Comparison of ENCODE assay signal across 8 mouse cellular contexts in genomic region chr4:133910236-133911211, GRCm38 (mm10). TPM values are rescaled to one million over a fixed set of nuclear protein-coding genes. Genes with fewer than 3 reads are reported as not detected.
DNase-seq lines count a peak whose midpoint lies in the region; ATAC-seq and TF ChIP-seq lines count a peak whose summit lies in the region.

No protein-coding gene starts in this region.

- H3K4me1 ChIP-seq in forebrain, embryonic 16.5 days (replicated peaks; ENCODE audit: control insufficient read depth, insufficient read depth, low read length), result peaks cover 8% of the 10 kb centered on the region
- H3K4me1 ChIP-seq in lung, embryonic 14.5 days (ENCODE audit: insufficient read depth), result 0 out of 2 replicates have a peak, but pooled peaks cover 3% of the 10 kb centered on the region
- H3K4me1 ChIP-seq in olfactory bulb, adult 2 months (ENCODE audit: control insufficient read depth, insufficient read depth, low read length), result peaks cover 10% of the 10 kb centered on the region
- H3K4me1 ChIP-seq in thymus, adult 2 months (replicated peaks; ENCODE audit: control insufficient read depth, insufficient read depth, low read length), result peaks cover 23% of the 10 kb centered on the region

- DNase-seq in ES-CJ7 (ENCODE audit: low read depth, low spot score), result peak; percentile 93
- DNase-seq in cerebellum, adult 18-20 months, result peak; percentile 96 to 98
- peak; percentile 95 to 96 for DNase-seq in heart, postnatal 36 days
- DNase-seq in layer of hippocampus, adult 2 months (ENCODE audit: low spot score in 2 of 2), result peak; percentile 91 to 93
- DNase-seq in lung, embryonic 14.5 days, result peak; percentile 98
- peak; percentile 92 for DNase-seq in thymus, adult 2 months

- peak; percentile 97 for TF ChIP-seq POLR2A in olfactory bulb, adult 2 months (IDR thresholded peaks at IDR 0.05; ENCODE audit: insufficient read depth, low read depth, low read length)
- peak; percentile 54; the same call in 1 of the 2 replicates for TF ChIP-seq POLR2A in thymus, adult 2 months (IDR thresholded peaks at IDR 0.05; ENCODE audit: control insufficient read depth, extremely low read depth, insufficient read depth, low read length, poor library complexity)

- TF ChIP-seq CTCF in layer of hippocampus, adult 2 months (conservative IDR thresholded peaks at IDR 0.05), result peak; percentile 99
- peak; percentile 98 for TF ChIP-seq CTCF in lung, embryonic 14.5 days (IDR thresholded peaks at IDR 0.05; ENCODE audit: low read depth)
- TF ChIP-seq CTCF in olfactory bulb, adult 2 months (IDR thresholded peaks at IDR 0.05; ENCODE audit: insufficient read depth, low read depth, low read length), result peak; percentile 95
- TF ChIP-seq CTCF in thymus, adult 2 months (IDR thresholded peaks at IDR 0.05; ENCODE audit: borderline replicate concordance, control insufficient read depth, extremely low read depth, insufficient read depth, low read length, poor library complexity), result peak; percentile 91; the same call in 1 of the 2 replicates

- H3K4me2 ChIP-seq in forebrain, embryonic 16.5 days (ENCODE audit: low read length), result peak overlapping the region; percentile 82
- H3K4me2 ChIP-seq in lung, embryonic 14.5 days, result peak overlapping the region; percentile 64

- no peaks in the 10 kb centered on the region for H3K27me3 ChIP-seq in forebrain, embryonic 16.5 days (replicated peaks; ENCODE audit: control insufficient read depth, insufficient read depth, low read length)
- no peaks in the 10 kb centered on the region for H3K27me3 ChIP-seq in lung, embryonic 14.5 days (ENCODE audit: insufficient read depth, low read length)
- no peaks in the 10 kb centered on the region for H3K27me3 ChIP-seq in thymus, adult 2 months (ENCODE audit: control insufficient read depth, insufficient read depth, low read length)

- H3K9ac ChIP-seq in forebrain, embryonic 16.5 days (replicated peaks; ENCODE audit: low read depth, low read length), result peak overlapping the region; percentile 74
- peak overlapping the region; percentile 47 for H3K9ac ChIP-seq in lung, embryonic 14.5 days

- H3K4me3 ChIP-seq in forebrain, embryonic 16.5 days (replicated peaks; ENCODE audit: low read length), result peak overlapping the region; percentile 74
- peak overlapping the region; percentile 78 for H3K4me3 ChIP-seq in layer of hippocampus, adult 2 months
- peak overlapping the region; percentile 52 for H3K4me3 ChIP-seq in lung, embryonic 14.5 days (ENCODE audit: low read depth, low read length)
- peak overlapping the region; percentile 84 for H3K4me3 ChIP-seq in olfactory bulb, adult 2 months (ENCODE audit: insufficient read depth, low read depth, low read length)
- H3K4me3 ChIP-seq in thymus, adult 2 months (ENCODE audit: control insufficient read depth, insufficient read depth, low read length), result peak overlapping the region; percentile 54

- H3K36me3 ChIP-seq in forebrain, embryonic 16.5 days (ENCODE audit: control insufficient read depth, insufficient read depth), result no peaks in the 10 kb centered on the region
- H3K36me3 ChIP-seq in lung, embryonic 14.5 days (ENCODE audit: insufficient read depth), result no peaks in the 10 kb centered on the region
- no peaks in the 10 kb centered on the region for H3K36me3 ChIP-seq in thymus, adult 2 months (ENCODE audit: control insufficient read depth, insufficient read depth, low read length)

- H3K27ac ChIP-seq in forebrain, embryonic 16.5 days (ENCODE audit: low read length), result peak overlapping the region; percentile 92
- peak overlapping the region; percentile 92 for H3K27ac ChIP-seq in layer of hippocampus, adult 2 months
- H3K27ac ChIP-seq in lung, embryonic 14.5 days (ENCODE audit: low read depth), result peak overlapping the region; percentile 96
- peak overlapping the region; percentile 98 for H3K27ac ChIP-seq in olfactory bulb, adult 2 months (ENCODE audit: insufficient read depth, low read depth, low read length)
- peak overlapping the region; percentile 9; the same call in 1 of the 2 replicates for H3K27ac ChIP-seq in thymus, adult 2 months (ENCODE audit: control insufficient read depth, insufficient read depth, low read length)

- H3K9me3 ChIP-seq in forebrain, embryonic 16.5 days (ENCODE audit: control insufficient read depth, low read length), result no peaks in the 10 kb centered on the region
- H3K9me3 ChIP-seq in lung, embryonic 14.5 days (ENCODE audit: low read depth, low read length), result no peaks in the 10 kb centered on the region

- peak; percentile 95 for ATAC-seq in forebrain, embryonic 16.5 days
- ATAC-seq in lung, embryonic 14.5 days (ENCODE audit: insufficient read depth), result peak; percentile 98

- under 1% methylated on average over 57 of the region's 57 CpGs for WGBS in forebrain, embryonic 16.5 days
- WGBS in lung, embryonic 14.5 days, result under 1% methylated on average over 57 of the region's 57 CpGs
- under 1% methylated on average over 57 of the region's 57 CpGs for WGBS in olfactory bulb, adult 2 months
- 2% methylated on average over 57 of the region's 57 CpGs for WGBS in thymus, adult 2 months

- intact Hi-C loops in heart, postnatal 36 days (cut with DNase I), result no loop called here

RNA-seq across cellular contexts. Expression of gene Rps6ka1, which starts 22.9 kb away (rescaled TPM):
- 17.6 and 19.2 TPM in 2 replicates for polyA plus RNA-seq in forebrain, embryonic 16.5 days (2015; fragmentation: Nextera tagmentation; extraction: Ambion mirVana)
- 1 to 10 TPM; 5.1 to 6.4 TPM for total RNA-seq in heart, postnatal 36 days (2021)
- 10 to 100 TPM in 1 of 2 experiments, 1 to 10 TPM in 1; 8.6 to 11.9 TPM for total RNA-seq in layer of hippocampus, adult 2 months (2021)
- 46.2 and 49.5 TPM in 2 replicates for polyA plus RNA-seq in lung, embryonic 14.5 days (2014; fragmentation: Nextera tagmentation; extraction: Ambion mirVana)
- not detected in 2 replicates for polyA plus RNA-seq in olfactory bulb, adult 2 months (2012; ENCODE audit: insufficient read depth, insufficient read length, low replicate concordance, missing spikeins)
- 79.3 and 84.0 TPM in 2 replicates for polyA plus RNA-seq in thymus, adult 2 months (2012; rRNA removed)

RNA-seq across cellular contexts. Expression of gene Hmgn2, which starts 57.9 kb away (rescaled TPM):
- polyA plus RNA-seq in forebrain, embryonic 16.5 days (2015; fragmentation: Nextera tagmentation; extraction: Ambion mirVana), result 1,750 and 1,938 TPM in 2 replicates
- 100 to 1,000 TPM; 106 to 128 TPM for total RNA-seq in heart, postnatal 36 days (2021)
- 100 to 1,000 TPM; 123 to 125 TPM for total RNA-seq in layer of hippocampus, adult 2 months (2021)
- polyA plus RNA-seq in lung, embryonic 14.5 days (2014; fragmentation: Nextera tagmentation; extraction: Ambion mirVana), result 3,363 and 3,461 TPM in 2 replicates
- polyA plus RNA-seq in olfactory bulb, adult 2 months (2012; ENCODE audit: insufficient read depth, insufficient read length, low replicate concordance, missing spikeins), result 327 TPM in 1 of 2 replicates, not detected in the other
- 96.2 and 110 TPM in 2 replicates for polyA plus RNA-seq in thymus, adult 2 months (2012; rRNA removed)

Comparison
In these comparisons a context has a peak if more than half of its experiments do, and no peak if none do; other contexts are left out.
1. Peak in every context shown above with its lines: DNase-seq, ATAC-seq, H3K4me3 ChIP-seq and H3K27ac ChIP-seq.
2. H3K27ac ChIP-seq: peak in every context shown above with its lines; median percentile 98 in olfactory bulb, adult 2 months; 96 in lung, embryonic 14.5 days; 92 in forebrain, embryonic 16.5 days; 92 in layer of hippocampus, adult 2 months; 9 in thymus, adult 2 months.